Mouse (Mus musculus) layer of hippocampus, adult 18-20 months (tissue): ENCODE measurements around the gene Slc51a. TPM values are rescaled to one million over a fixed set of nuclear protein-coding genes. Genes with fewer than 3 reads are reported as not detected.
"Not testable (repeated sequence)": the region's sequence is repeated elsewhere in the genome, so short reads cannot be mapped to it uniquely, and the experiment has no call there.

Experiments
- DNase-seq, 2 experiments: peaks; one replicate each; pipeline ENCODE4 v3.0.0; 2022; ENCODE audit warnings: low spot score in 2 of 2
- total RNA-seq, 2 experiments: library from RNA; stranded (reverse); gene quantifications; 2 replicates each; pipeline ENCODE4 v1.2.3; 2021

Gene Slc51a
- total RNA-seq, 2 experiments from 2014 or later, result not detected

DNA sequence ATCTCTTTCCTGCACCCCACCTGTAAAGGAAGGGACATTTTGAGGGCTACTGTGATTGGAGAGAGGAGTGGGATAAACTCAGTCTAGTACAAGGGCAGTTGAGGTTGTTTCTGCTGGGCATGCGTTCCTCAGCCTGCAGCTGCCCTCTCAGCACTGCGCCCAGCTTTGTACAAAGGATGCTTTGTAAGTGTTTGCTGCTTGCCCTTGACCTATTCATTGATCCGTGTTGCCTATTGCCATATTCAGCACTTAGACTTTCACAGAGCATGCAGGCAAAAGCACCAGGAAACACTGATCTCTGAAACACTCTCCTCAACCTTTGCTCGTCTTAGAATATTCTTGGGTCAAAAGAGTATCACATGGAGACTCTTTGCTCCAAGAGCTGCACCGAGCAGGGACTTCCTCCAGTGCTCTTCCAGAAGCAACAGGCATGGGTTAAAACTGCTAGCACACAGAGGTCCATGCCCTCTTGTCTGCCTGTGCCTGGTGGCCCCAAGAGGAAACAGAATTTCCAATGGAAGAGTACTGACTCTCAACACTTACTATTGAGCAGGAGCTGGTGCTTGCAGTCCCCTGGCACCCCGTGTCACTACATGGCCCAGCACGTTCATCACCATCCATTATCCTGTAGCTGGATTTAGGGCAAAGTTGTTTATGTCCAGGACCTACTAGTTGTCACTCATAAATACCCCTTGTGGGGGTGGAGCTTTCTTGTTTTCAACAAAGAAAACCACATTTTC is 15.2 kb downstream of the Slc51a start:
- peak in 1 of 2 experiments; percentile 31 for DNase-seq

DNA sequence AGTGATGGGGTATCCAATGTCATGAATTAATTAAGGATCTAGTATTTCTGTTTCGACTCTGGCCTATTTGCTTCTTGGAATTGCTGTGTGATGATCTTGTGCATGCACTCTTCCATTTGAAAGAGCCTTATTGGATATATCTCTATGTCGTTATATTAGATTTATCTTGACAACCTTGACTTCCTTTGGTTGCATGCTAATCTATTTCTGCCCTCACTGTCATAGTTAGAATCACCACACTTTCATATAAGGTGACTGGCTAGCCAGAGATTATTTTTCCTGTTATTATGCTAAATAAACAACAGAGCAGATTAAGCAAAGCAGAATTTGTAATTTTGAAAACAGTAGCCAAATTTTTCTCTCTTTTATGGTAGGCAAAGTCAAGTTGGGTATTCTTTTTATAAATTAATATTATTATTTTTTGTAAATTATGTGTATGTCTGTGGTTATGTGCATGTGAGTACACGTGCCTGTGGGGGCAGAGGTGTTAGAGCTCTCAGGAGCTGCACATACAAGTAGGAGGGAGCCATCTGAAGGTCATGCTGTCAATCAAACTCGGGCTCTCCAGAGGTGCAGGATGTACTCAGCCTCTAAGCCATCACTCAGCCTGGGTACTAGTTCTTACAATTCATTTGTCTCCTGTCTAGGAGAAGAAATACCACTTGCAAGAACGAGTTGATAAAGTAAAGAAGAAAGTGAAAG is 18.1 kb downstream of the Slc51a start:
- DNase-seq, result no peak

GRCm38 (mm10) chr16:32468488-32468887 is 19.2 kb downstream of the Slc51a start:
- no peak for DNase-seq

GRCm38 (mm10) chr16:32464908-32465307 is 22.8 kb downstream of the Slc51a start:
- no peak for DNase-seq

GRCm38 (mm10) chr16:32463426-32463825 is 24.3 kb downstream of the Slc51a start:
- DNase-seq, result no peak

GRCm38 (mm10) chr16:32462950-32463349 is 24.7 kb downstream of the Slc51a start:
- DNase-seq, result no peak

GRCm38 (mm10) chr16:32461713-32462112 is 26.0 kb downstream of the Slc51a start:
- DNase-seq, result no peak

- DNase-seq, result no peak
Observed at GRCm38 (mm10) chr16:32460518-32460917, 27.2 kb downstream of the Slc51a start.

- peak; percentile 37 to 61 for DNase-seq
Observed at GRCm38 (mm10) chr16:32457589-32458386, 29.9 kb downstream of the Slc51a start.

DNA sequence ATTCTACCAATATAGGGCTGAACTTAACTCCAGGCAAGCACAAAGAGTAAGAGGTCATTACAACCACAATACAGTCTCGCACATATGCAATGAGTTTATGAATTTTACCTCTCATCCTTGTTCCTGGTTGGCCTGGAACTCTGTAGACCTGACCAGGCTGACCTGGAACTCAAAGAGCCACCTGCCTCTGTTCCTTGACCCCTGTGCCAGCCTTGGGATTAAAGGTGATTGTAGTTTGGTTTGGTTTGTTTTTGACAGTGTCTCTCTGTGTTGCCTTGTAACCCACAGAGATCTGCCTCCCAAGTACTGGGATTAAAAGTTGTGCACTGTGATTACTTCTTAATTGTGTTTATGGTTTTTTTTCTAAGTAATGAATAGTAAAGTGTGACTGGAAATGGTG is 30.9 kb downstream of the Slc51a start:
- DNase-seq, result no peak

GRCm38 (mm10) chr16:32456086-32456485 is 31.6 kb downstream of the Slc51a start:
- DNase-seq, result no peak

- no peak for DNase-seq
Observed at GRCm38 (mm10) chr16:32454646-32455045, 33.0 kb downstream of the Slc51a start.

GRCm38 (mm10) chr16:32453102-32453501 is 34.6 kb downstream of the Slc51a start:
- no peak for DNase-seq

DNA sequence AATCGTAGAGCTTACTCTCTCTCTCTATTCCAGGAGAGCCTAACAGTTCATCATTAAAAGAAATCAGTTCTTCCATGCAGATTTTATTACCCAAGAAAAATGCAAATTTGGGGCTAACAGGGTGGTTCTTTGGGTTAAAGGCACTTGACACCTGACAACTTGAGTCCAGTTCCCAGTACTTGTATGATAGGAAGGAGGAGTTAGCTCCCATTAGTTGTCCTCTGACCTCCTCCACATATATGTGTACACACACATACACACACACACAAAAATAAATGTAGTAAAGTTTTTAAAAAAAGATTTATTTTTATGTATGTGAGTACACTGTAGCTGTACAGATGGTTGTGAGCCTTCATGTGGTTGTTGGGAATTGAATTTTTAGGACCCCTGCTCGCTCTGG is 37.5 kb downstream of the Slc51a start:
- DNase-seq, result no peak

DNA sequence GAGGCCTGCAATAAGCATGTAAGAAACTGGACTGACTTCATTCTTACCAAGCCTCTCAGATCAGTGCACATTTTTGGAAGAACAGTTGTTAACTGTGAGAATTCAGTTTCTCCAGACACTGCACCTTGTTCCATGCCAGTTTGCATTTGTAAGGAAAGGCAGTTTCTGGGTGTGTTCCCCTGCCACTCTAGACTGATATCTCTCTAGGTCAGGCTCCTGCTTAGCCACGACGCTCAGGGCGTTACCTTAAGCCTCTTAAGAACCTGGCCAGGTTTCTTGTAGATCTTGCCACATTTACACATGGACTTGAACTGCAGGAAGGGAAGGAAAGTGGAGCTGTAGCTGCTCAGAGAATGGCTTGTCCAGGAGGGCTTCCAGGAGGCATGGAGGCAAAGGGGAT is 38.0 kb downstream of the Slc51a start:
- DNase-seq, result no peak

DNA sequence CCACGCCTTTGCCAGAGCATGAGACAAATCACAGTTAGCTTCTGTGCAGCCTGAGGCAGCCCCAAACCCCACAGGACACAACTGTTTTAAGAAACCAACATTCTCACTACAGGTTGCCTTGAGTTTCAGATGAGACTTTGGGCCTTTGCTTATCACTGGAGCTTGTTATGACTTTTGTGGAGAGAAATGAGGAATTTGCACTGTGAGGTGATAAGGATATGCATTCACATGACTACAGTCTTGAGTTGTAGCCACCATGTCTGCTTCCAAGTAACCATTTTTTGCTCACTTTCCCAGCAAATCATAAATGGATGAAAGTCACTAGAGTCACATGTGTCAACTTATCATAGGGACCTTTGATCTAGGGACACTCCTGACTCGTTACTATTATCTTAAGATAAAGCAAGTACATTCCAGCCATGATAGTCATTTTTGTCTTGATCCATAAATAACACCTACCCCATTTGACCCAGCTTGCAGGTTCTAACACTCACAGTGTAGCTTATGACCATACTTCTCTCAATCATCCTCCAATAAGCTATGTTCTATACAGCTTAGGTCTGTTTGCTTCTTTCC is 41.0 kb downstream of the Slc51a start:
- DNase-seq, result no peak

- DNase-seq, result no peak
Observed at GRCm38 (mm10) chr16:32445558-32445957, 42.1 kb downstream of the Slc51a start.

DNA sequence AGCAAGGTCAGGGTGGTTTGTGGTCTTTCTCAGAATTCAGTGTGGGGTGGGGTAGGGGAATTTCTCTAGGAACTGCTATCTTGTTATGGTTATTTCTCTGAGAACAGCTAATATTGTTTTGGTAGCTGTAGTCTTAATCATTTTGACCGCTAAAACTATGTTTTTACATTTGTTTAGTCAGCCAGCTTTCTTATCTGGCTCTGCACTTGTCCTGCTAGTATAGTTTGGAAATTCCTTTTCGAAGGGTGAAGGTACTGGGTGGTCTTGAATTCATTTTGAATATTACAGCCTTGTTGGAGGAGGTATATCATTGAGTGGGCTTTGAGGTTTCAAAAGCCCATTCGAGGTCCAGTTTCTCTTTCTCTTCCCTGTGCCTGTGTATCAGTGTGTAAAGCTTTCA is 43.1 kb downstream of the Slc51a start:
- not testable (repeated sequence) for DNase-seq

- DNase-seq, result no peak
Observed at GRCm38 (mm10) chr16:32441432-32441831, 46.2 kb downstream of the Slc51a start.

DNA sequence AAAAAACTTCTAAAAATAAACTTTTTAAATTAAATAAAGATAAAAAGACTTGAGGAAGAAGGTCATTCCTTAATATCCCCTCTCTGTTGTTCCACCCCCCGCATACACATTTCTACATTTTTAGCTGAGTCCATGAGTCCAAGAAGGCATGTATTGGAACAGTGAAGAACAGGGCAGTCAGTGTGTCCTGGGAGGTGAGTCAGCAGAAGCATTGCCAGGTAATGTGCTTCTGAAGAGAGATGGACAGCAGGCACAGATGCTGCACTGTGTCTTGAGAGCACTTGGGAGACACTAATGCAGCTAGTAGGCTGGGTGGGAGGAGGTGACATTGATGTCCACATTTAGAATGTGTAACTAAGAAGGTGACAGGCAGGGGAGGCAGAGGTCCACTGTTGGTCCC is 50.4 kb downstream of the Slc51a start:
- DNase-seq, result no peak

DNA sequence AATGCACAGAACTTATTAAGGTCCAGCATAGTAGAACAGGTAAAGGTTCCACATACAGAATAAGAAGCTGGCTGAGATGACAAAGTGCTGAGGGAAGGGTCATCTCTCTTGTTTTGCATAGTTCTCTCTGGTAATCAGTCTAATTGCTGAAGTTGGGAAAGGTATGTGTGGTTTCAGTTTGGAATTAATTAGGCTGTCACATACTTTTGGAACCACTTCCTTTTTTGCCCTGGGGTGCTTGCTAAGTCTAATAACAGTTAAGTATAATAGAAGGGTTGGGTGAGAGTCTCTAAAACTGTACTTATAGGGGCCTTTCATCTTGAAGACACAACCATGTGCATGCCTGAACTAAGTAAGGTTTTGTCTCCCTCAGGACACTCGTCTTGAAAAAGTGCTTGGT is 51.0 kb downstream of the Slc51a start:
- DNase-seq, result no peak

DNA sequence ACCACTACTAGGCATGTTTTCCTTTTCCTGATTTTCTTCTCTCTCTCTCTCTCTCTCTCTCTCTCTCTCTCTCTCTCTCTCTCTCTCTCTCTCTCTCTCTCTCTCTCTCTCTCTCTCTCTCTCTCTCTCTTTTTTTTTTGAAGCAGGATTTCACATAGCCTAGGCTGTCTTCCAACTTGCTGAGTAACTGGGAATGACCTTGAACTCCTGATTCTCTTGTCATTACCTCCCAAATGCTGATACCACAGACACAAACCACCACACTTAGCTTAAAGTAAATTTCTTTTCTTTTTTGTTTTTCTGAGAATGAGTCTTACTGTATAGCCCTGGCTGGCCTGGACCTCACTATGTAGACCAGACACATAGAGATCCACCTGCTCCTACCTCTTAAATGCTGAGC is 53.0 kb downstream of the Slc51a start:
- DNase-seq, result no peak
